Comparison of ENCODE assay signal across 8 mouse cellular contexts in the genomic region with DNA sequence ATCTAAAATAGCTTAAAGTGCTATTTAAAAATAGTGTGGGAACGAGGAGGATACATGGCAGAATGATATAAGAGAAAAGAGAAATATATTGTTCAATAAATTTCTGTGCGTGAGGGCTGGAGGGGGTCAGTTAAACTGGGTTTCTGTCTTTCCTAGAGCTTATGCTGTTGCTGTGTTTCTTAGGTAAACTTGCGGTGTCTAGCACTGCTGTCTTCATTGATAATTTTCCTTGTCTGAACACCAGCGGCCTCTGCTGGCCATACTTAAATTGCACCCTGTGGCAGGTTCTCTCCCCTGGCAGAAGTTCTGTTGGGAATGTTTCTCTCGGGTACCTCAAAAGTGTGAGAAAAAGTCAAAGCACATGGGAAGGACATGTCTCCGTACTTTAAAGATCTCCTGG. TPM values are rescaled to one million over a fixed set of nuclear protein-coding genes. Genes with fewer than 3 reads are reported as not detected.
DNase-seq lines count a peak whose midpoint lies in the region; ATAC-seq and TF ChIP-seq lines count a peak whose summit lies in the region.

No protein-coding gene starts in this region.

- H3K27me3 ChIP-seq in liver, embryonic 14.5 days (ENCODE audit: control insufficient read depth, insufficient read depth, low read length), result no peaks in the 10 kb centered on the region

- no peaks in the 10 kb centered on the region for H3K9me3 ChIP-seq in ES-E14 (ENCODE audit: control insufficient read depth, insufficient read depth, low read depth, low read length)
- no peaks in the 10 kb centered on the region for H3K9me3 ChIP-seq in liver, embryonic 14.5 days (ENCODE audit: control insufficient read depth, low read length)

- no peak overlapping the region for H3K27ac ChIP-seq in ES-E14 (ENCODE audit: insufficient read depth, low read depth, low read length, poor library complexity, severe bottlenecking)
- H3K27ac ChIP-seq in liver, embryonic 14.5 days, result no peak overlapping the region

- ATAC-seq in liver, embryonic 14.5 days (ENCODE audit: insufficient read depth), result peak; percentile 68

- TF ChIP-seq EP300 in liver, embryonic 14.5 days (IDR thresholded peaks at IDR 0.05; ENCODE audit: low read depth), result no peak

- H3K4me3 ChIP-seq in ES-E14 (ENCODE audit: insufficient read depth in 1 of 2, low read depth in 1 of 2, low read length in 2 of 2, poor library complexity in 1 of 2, severe bottlenecking in 1 of 2), result no peak overlapping the region
- H3K4me3 ChIP-seq in liver, embryonic 14.5 days (ENCODE audit: insufficient read depth in 1 of 2, low read depth in 2 of 2, low read length in 2 of 2), result no peak overlapping the region

- H3K4me2 ChIP-seq in liver, embryonic 14.5 days (ENCODE audit: low read depth), result no peak overlapping the region

- peak; percentile 92 for TF ChIP-seq CTCF in liver, embryonic 14.5 days (IDR thresholded peaks at IDR 0.05; ENCODE audit: low read depth)

- DNase-seq in A20 (ENCODE audit: low read depth, low spot score), result peak; percentile 64
- peak; percentile 59 for DNase-seq in ES-E14 (ENCODE audit: low read depth, low spot score)
- DNase-seq in c-Kit-positive CD71-positive TER-119-positive erythroid progenitor cells, embryonic 14.5 days (ENCODE audit: low spot score), result peak; percentile 80
- DNase-seq in frontal cortex, adult 2 months (ENCODE audit: extremely low spot score in 1 of 2, low spot score in 1 of 2), result peak; percentile 33 to 83
- DNase-seq in kidney, postnatal 25 days, result peak; percentile 64 to 88
- peak; percentile 51 to 60 (median 55) for DNase-seq in liver, embryonic 14.5 days (ENCODE audit: low read depth in 3 of 3, low spot score in 3 of 3)
- peak; percentile 24 for DNase-seq in retina, postnatal 7 days (ENCODE audit: low read depth, low spot score)
- DNase-seq in urinary bladder, adult 2 months (ENCODE audit: low spot score), result peak; percentile 53

- in situ Hi-C loops in ES-E14 (cut with MboI; ENCODE audit: low sequenced_read_pairs in 2 of 2, unreplicated experiment in 2 of 2), result no loop called here

- WGBS in liver, embryonic 14.5 days (ENCODE audit: insufficient replicate concordance), result 25% methylated on average over 6 of the region's 6 CpGs

- no peak overlapping the region for H3K9ac ChIP-seq in ES-E14 (ENCODE audit: insufficient read depth, low read depth, low read length, poor library complexity, severe bottlenecking)
- H3K9ac ChIP-seq in liver, embryonic 14.5 days (replicated peaks), result no peak overlapping the region

- peaks cover 0 to 2% of the 10 kb centered on the region in 2 experiments; a peak in 1 of 4 replicates for H3K4me1 ChIP-seq in ES-E14 (ENCODE audit: control insufficient read depth in 2 of 2, insufficient read depth in 2 of 2, low read length in 2 of 2, poor library complexity in 1 of 2)
- peaks cover 7 to 23% of the 10 kb centered on the region in 2 experiments for H3K4me1 ChIP-seq in liver, embryonic 14.5 days (replicated peaks; ENCODE audit: control insufficient read depth in 2 of 2, insufficient read depth in 2 of 2, low read length in 1 of 2)

- H3K36me3 ChIP-seq in ES-E14 (ENCODE audit: control insufficient read depth, insufficient read depth, low read length, poor library complexity, severe bottlenecking), result no peaks in the 10 kb centered on the region
- no peaks in the 10 kb centered on the region for H3K36me3 ChIP-seq in liver, embryonic 14.5 days (replicated peaks; ENCODE audit: control insufficient read depth, insufficient read depth, low read depth)

TF ChIP-seq in ES-E14, 5 proteins besides CTCF, POLR2A, EP300 and RAD21:
- no peak for TF ChIP-seq ZNF384 (IDR thresholded peaks at IDR 0.05; ENCODE audit: low read depth, low read length)
- peak; percentile 51; the same call in 1 of the 2 replicates for TF ChIP-seq ZC3H11A (IDR thresholded peaks at IDR 0.05; ENCODE audit: borderline replicate concordance, low read depth, low read length)

RNA-seq across cellular contexts. Expression of gene Rapgef6, which starts 12.2 kb away (rescaled TPM):
- total RNA-seq in ES-E14 (2012; rRNA removed), result 25.3 and 28.5 TPM in 2 replicates
- polyA plus RNA-seq in frontal cortex, adult 2 months (2012; rRNA removed), result 17.5 and 21.4 TPM in 2 replicates
- 5.0 and 6.9 TPM in 2 replicates for polyA plus RNA-seq in liver, embryonic 14.5 days (2012; rRNA removed)
- polyA plus RNA-seq in liver, embryonic 14.5 days (2014; fragmentation: Nextera tagmentation; extraction: Ambion mirVana), result 15.7 and 17.0 TPM in 2 replicates
- polyA plus RNA-seq in urinary bladder, adult 2 months (2012; rRNA removed), result 13.0 and 13.1 TPM in 2 replicates

Comparison
In these comparisons a context has a peak if more than half of its experiments do, and no peak if none do; other contexts are left out.
1. DNase-seq: peak in every context shown above with its lines; median percentile 80 in c-Kit-positive CD71-positive TER-119-positive erythroid progenitor cells, embryonic 14.5 days; 76 in kidney, postnatal 25 days; 64 in A20; 59 in ES-E14; 58 in frontal cortex, adult 2 months; 55 in liver, embryonic 14.5 days; 53 in urinary bladder, adult 2 months; 24 in retina, postnatal 7 days.